Mouse (Mus musculus) heart, adult 2 months (tissue): ENCODE results near the gene Cdc37.

ENCODE experiments used
- CTCF ChIP-seq: fragments of 200-600 bp; IDR thresholded peaks from 2 replicates; pipeline ENCODE4 v1.8.1; 2022; ENCODE audit warnings: antibody characterized with exemption, mild to moderate bottlenecking, moderate library complexity
- EP300 ChIP-seq: fragments of 200-500 bp; IDR thresholded peaks from 2 replicates; pipeline ENCODE4 v1.6.1; 2011; ENCODE audit warnings: low read depth, low read length, control low read depth; ENCODE audit not compliant: insufficient read depth
- POLR2A ChIP-seq: fragments of 200-500 bp; IDR thresholded peaks from 2 replicates; pipeline ENCODE4 v1.6.1; 2011; ENCODE audit warnings: mild to moderate bottlenecking, low read depth, low read length, control low read depth; ENCODE audit not compliant: insufficient read depth

GRCm38 (mm10) chr9:21172364-21172763, 22.6 kb upstream of the Cdc37 start:
- TF ChIP-seq CTCF (no peak), POLR2A (no peak), EP300 (no peak)
